Mouse (Mus musculus): Measurements from ENCODE around the gene Klf3. TPM values are rescaled to one million over a fixed set of nuclear protein-coding genes. Genes with fewer than 3 reads are reported as not detected.

Gene Klf3
- total and polyA plus RNA-seq, 3 experiments: 34.3 to 46.6 (median 41.4) TPM

- intact Hi-C loops (cut with DNase I): no loop called here
- Histone ChIP-seq H3K36me3 (ENCODE audit: control insufficient read depth, insufficient read depth, low read length) (no peaks in the 10 kb centered on the region), H3K27ac (no peak overlapping the region), H3K9ac (ENCODE audit: low read depth, low read length) (no peak overlapping the region), H3K27me3 (ENCODE audit: control insufficient read depth, insufficient read depth, low read length) (no peaks in the 10 kb centered on the region), H3K4me3 (no peak overlapping the region), H3K79me2 (replicated peaks; ENCODE audit: control insufficient read depth, insufficient read depth, low read length) (no peaks in the 10 kb centered on the region), H3K4me1 (ENCODE audit: control insufficient read depth, insufficient read depth, low read length) (no peaks in the 10 kb centered on the region)
- WGBS: 60% methylated on average over 5 of the region's 5 CpGs
- DNase-seq: no peak
- TF ChIP-seq CTCF (IDR thresholded peaks at IDR 0.05) (no peak), EP300 (IDR thresholded peaks at IDR 0.05; ENCODE audit: insufficient read depth, low read depth, low read length) (no peak), POLR2A (IDR thresholded peaks at IDR 0.05; ENCODE audit: insufficient read depth, low read depth, low read length) (no peak)
Measured at GRCm38 (mm10) chr5:64778211-64778610, 25.0 kb upstream of the Klf3 start.

- Histone ChIP-seq H3K9ac (ENCODE audit: low read depth, low read length) (no peak overlapping the region), H3K27me3 (ENCODE audit: control insufficient read depth, insufficient read depth, low read length) (no peaks in the 10 kb centered on the region), H3K79me2 (replicated peaks; ENCODE audit: control insufficient read depth, insufficient read depth, low read length) (no peaks in the 10 kb centered on the region), H3K4me1 (ENCODE audit: control insufficient read depth, insufficient read depth, low read length) (no peaks in the 10 kb centered on the region), H3K36me3 (ENCODE audit: control insufficient read depth, insufficient read depth, low read length) (no peaks in the 10 kb centered on the region), H3K27ac (no peak overlapping the region), H3K4me3 (no peak overlapping the region)
- DNase-seq: no peak
- no peak for TF ChIP-seq POLR2A (IDR thresholded peaks at IDR 0.05; ENCODE audit: insufficient read depth, low read depth, low read length)
- TF ChIP-seq EP300 (IDR thresholded peaks at IDR 0.05; ENCODE audit: insufficient read depth, low read depth, low read length): no peak
- TF ChIP-seq CTCF (IDR thresholded peaks at IDR 0.05): no peak
- WGBS: 67% methylated on average over 2 of the region's 2 CpGs
- intact Hi-C loops (cut with DNase I): no loop called here
Measured at GRCm38 (mm10) chr5:64779285-64779684, 23.9 kb upstream of the Klf3 start.

- 54% methylated on average over 7 of the region's 7 CpGs for WGBS
- DNase-seq: peak in 1 of 2 experiments; percentile 45
- no peak for TF ChIP-seq CTCF (IDR thresholded peaks at IDR 0.05)
- TF ChIP-seq EP300 (IDR thresholded peaks at IDR 0.05; ENCODE audit: insufficient read depth, low read depth, low read length): no peak
- TF ChIP-seq POLR2A (IDR thresholded peaks at IDR 0.05; ENCODE audit: insufficient read depth, low read depth, low read length): no peak
- Histone ChIP-seq H3K27ac (no peak overlapping the region), H3K36me3 (ENCODE audit: control insufficient read depth, insufficient read depth, low read length) (no peaks in the 10 kb centered on the region), H3K9ac (ENCODE audit: low read depth, low read length) (no peak overlapping the region), H3K4me3 (no peak overlapping the region), H3K27me3 (ENCODE audit: control insufficient read depth, insufficient read depth, low read length) (no peaks in the 10 kb centered on the region), H3K79me2 (replicated peaks; ENCODE audit: control insufficient read depth, insufficient read depth, low read length) (no peaks in the 10 kb centered on the region), H3K4me1 (ENCODE audit: control insufficient read depth, insufficient read depth, low read length) (no peaks in the 10 kb centered on the region)
- intact Hi-C loops (cut with DNase I): no loop called here
Measured at GRCm38 (mm10) chr5:64780778-64781177, 22.4 kb upstream of the Klf3 start.

GRCm38 (mm10) chr5:64788175-64788574 is 15.0 kb upstream of the Klf3 start:
- Histone ChIP-seq H3K4me3 (no peak overlapping the region), H3K27me3 (ENCODE audit: control insufficient read depth, insufficient read depth, low read length) (no peaks in the 10 kb centered on the region), H3K36me3 (ENCODE audit: control insufficient read depth, insufficient read depth, low read length) (no peaks in the 10 kb centered on the region), H3K9ac (ENCODE audit: low read depth, low read length) (no peak overlapping the region), H3K79me2 (replicated peaks; ENCODE audit: control insufficient read depth, insufficient read depth, low read length) (no peaks in the 10 kb centered on the region), H3K27ac (no peak overlapping the region), H3K4me1 (ENCODE audit: control insufficient read depth, insufficient read depth, low read length) (no peaks in the 10 kb centered on the region)
- whole genome bisulfite sequencing: 96% methylated on average over 1 of the region's 1 CpGs
- DNase-seq: no peak
- TF ChIP-seq POLR2A (IDR thresholded peaks at IDR 0.05; ENCODE audit: insufficient read depth, low read depth, low read length) (no peak), EP300 (IDR thresholded peaks at IDR 0.05; ENCODE audit: insufficient read depth, low read depth, low read length) (no peak), CTCF (IDR thresholded peaks at IDR 0.05) (no peak)
- intact Hi-C loops (cut with DNase I): no loop called here

- Histone ChIP-seq H3K27me3 (ENCODE audit: control insufficient read depth, insufficient read depth, low read length) (no peaks in the 10 kb centered on the region), H3K79me2 (replicated peaks; ENCODE audit: control insufficient read depth, insufficient read depth, low read length) (no peaks in the 10 kb centered on the region), H3K9ac (ENCODE audit: low read depth, low read length) (no peak overlapping the region), H3K4me1 (ENCODE audit: control insufficient read depth, insufficient read depth, low read length) (no peaks in the 10 kb centered on the region), H3K4me3 (no peak overlapping the region), H3K27ac (no peak overlapping the region), H3K36me3 (ENCODE audit: control insufficient read depth, insufficient read depth, low read length) (no peaks in the 10 kb centered on the region)
- DNase-seq: no peak
- WGBS: 91% methylated on average over 4 of the region's 4 CpGs
- intact Hi-C loops (cut with DNase I): no loop called here
- TF ChIP-seq EP300 (IDR thresholded peaks at IDR 0.05; ENCODE audit: insufficient read depth, low read depth, low read length) (no peak), CTCF (IDR thresholded peaks at IDR 0.05) (no peak), POLR2A (IDR thresholded peaks at IDR 0.05; ENCODE audit: insufficient read depth, low read depth, low read length) (no peak)
Measured at GRCm38 (mm10) chr5:64798209-64798608, 5.0 kb upstream of the Klf3 start.

- intact Hi-C loops (cut with DNase I): loop anchor here (5.0 kb wide), 1 partner anchor 204 kb away; no protein-coding TSS in a partner anchor
Measured at GRCm38 (mm10) chr5:64801545-64801944, 1.6 kb upstream of the Klf3 start.

More at GRCm38 (mm10) chr5:64801545-64801944, 1.6 kb upstream of the Klf3 start:
- TF ChIP-seq EP300 (IDR thresholded peaks at IDR 0.05; ENCODE audit: insufficient read depth, low read depth, low read length) (no peak), POLR2A (IDR thresholded peaks at IDR 0.05; ENCODE audit: insufficient read depth, low read depth, low read length) (no peak), CTCF (IDR thresholded peaks at IDR 0.05) (no peak)
- Histone ChIP-seq H3K4me1 (ENCODE audit: control insufficient read depth, insufficient read depth, low read length) (peaks cover 1% of the 10 kb centered on the region; the same call in 1 of the 2 replicates), H3K27me3 (ENCODE audit: control insufficient read depth, insufficient read depth, low read length) (no peaks in the 10 kb centered on the region), H3K79me2 (replicated peaks; ENCODE audit: control insufficient read depth, insufficient read depth, low read length) (peaks cover under 1% of the 10 kb centered on the region; the same call in 1 of the 2 replicates), H3K36me3 (ENCODE audit: control insufficient read depth, insufficient read depth, low read length) (peaks cover 3% of the 10 kb centered on the region), H3K4me3 (no peak overlapping the region), H3K9ac (ENCODE audit: low read depth, low read length) (no peak overlapping the region), H3K27ac (no peak overlapping the region)
- no peak for DNase-seq
- WGBS: 98% methylated on average over 2 of the region's 2 CpGs
